20 mouse cellular contexts compared by ENCODE assay signal in genomic region chr4:53502764-53503163, GRCm38 (mm10).
"Had no signal": no experiment of that assay in that cellular context is flagged by ENCODE, and none has a peak within 500 bp of the region (broad histone marks: within the 10 kb centered on the region; RNA-seq: fewer than 3 reads in every experiment).

No protein-coding gene starts in this region.

- H3K27ac ChIP-seq: kidney, embryonic 15.5 days; left cerebral cortex, adult 2 months; liver, embryonic 13.5 days; neural tube, embryonic 12.5 days; neural tube, embryonic 15.5 days had no signal

- H3K4me1 ChIP-seq: kidney, embryonic 15.5 days; liver, embryonic 13.5 days; neural tube, embryonic 12.5 days; neural tube, embryonic 15.5 days had no signal

- H3K27me3 ChIP-seq: kidney, embryonic 15.5 days; liver, embryonic 13.5 days; neural tube, embryonic 12.5 days; neural tube, embryonic 15.5 days had no signal

- ATAC-seq: inflammation-experienced regulatory T-cells, adult 6 months had no signal

- DNase-seq: kidney, adult 2 months; kidney, postnatal 10 days; kidney, postnatal 36 days; layer of hippocampus, adult 9-11 months; layer of hippocampus, postnatal 36 days; liver, embryonic 13.5 days; lung, adult 2 months; lung, postnatal 14 days; lung, postnatal 4 days; midbrain, embryonic 14.5 days; right cerebral cortex, adult 18-20 months; right cerebral cortex, postnatal 14 days; right cerebral cortex, postnatal 4 days; thymus, postnatal 25 days had no signal

- H3K4me3 ChIP-seq: kidney, embryonic 15.5 days; left cerebral cortex, adult 2 months; liver, embryonic 13.5 days; neural tube, embryonic 12.5 days; neural tube, embryonic 15.5 days had no signal

- H3K4me2 ChIP-seq: kidney, embryonic 15.5 days; liver, embryonic 13.5 days; midbrain, embryonic 11.5 days; neural tube, embryonic 12.5 days; neural tube, embryonic 15.5 days had no signal

- H3K9ac ChIP-seq: kidney, embryonic 15.5 days; liver, embryonic 13.5 days; neural tube, embryonic 12.5 days; neural tube, embryonic 15.5 days had no signal

- H3K9me3 ChIP-seq: kidney, embryonic 15.5 days; liver, embryonic 13.5 days; neural tube, embryonic 12.5 days; neural tube, embryonic 15.5 days had no signal

- H3K36me3 ChIP-seq: kidney, embryonic 15.5 days; liver, embryonic 13.5 days; neural tube, embryonic 12.5 days; neural tube, embryonic 15.5 days had no signal
